Mouse (Mus musculus): ENCODE data around the gene Adarb2. TPM values are rescaled to one million over a fixed set of nuclear protein-coding genes. Genes with fewer than 3 reads are reported as not detected.

Adarb2 gene
- polyA plus RNA-seq, 1 experiment from 2014 or later: 0.10 TPM

GRCm38 (mm10) chr13:8784308-8785061 is 581.8 kb downstream of the Adarb2 start:
- H3K36me3 ChIP-seq: no peaks in the 10 kb centered on the region
- H3K4me2 ChIP-seq: no peak overlapping the region
- ATAC-seq (replicated peaks; ENCODE audit: insufficient number of reproducible peaks, insufficient read depth, low FRiP score, low read depth): no peak
- H3K27ac ChIP-seq: no peak overlapping the region
- H3K4me1 ChIP-seq (replicated peaks): 0 out of 2 replicates have a peak, but pooled peaks cover 2% of the 10 kb centered on the region
- peaks cover 4% of the 10 kb centered on the region; the same call in 1 of the 2 replicates for H3K27me3 ChIP-seq
- H3K9ac ChIP-seq: no peak overlapping the region
- H3K4me3 ChIP-seq: no peak overlapping the region
- no peaks in the 10 kb centered on the region for H3K9me3 ChIP-seq (replicated peaks)
- WGBS: 53% methylated on average over 14 of the region's 14 CpGs

GRCm38 (mm10) chr13:8785185-8785584 is 582.5 kb downstream of the Adarb2 start:
- 41% methylated on average over 9 of the region's 9 CpGs for WGBS
- ATAC-seq (replicated peaks; ENCODE audit: insufficient number of reproducible peaks, insufficient read depth, low FRiP score, low read depth): no peak
- H3K4me2 ChIP-seq: no peak overlapping the region

GRCm38 (mm10) chr13:8793217-8793616 is 590.6 kb downstream of the Adarb2 start:
- Histone ChIP-seq H3K27ac (no peak overlapping the region), H3K9ac (no peak overlapping the region)
- 33% methylated on average over 8 of the region's 8 CpGs for WGBS

More at GRCm38 (mm10) chr13:8785185-8785584, 582.5 kb downstream of the Adarb2 start:
- no peak overlapping the region for H3K27ac ChIP-seq
- no peaks in the 10 kb centered on the region for H3K9me3 ChIP-seq (replicated peaks)
- no peak overlapping the region for H3K4me3 ChIP-seq
- H3K4me1 ChIP-seq (replicated peaks): 0 out of 2 replicates have a peak, but pooled peaks cover 2% of the 10 kb centered on the region
- no peaks in the 10 kb centered on the region for H3K36me3 ChIP-seq
- peaks cover 4% of the 10 kb centered on the region; the same call in 1 of the 2 replicates for H3K27me3 ChIP-seq
- H3K9ac ChIP-seq: no peak overlapping the region

GRCm38 (mm10) chr13:8800576-8800975 is 597.9 kb downstream of the Adarb2 start:
- no peaks in the 10 kb centered on the region for H3K9me3 ChIP-seq (replicated peaks)
- H3K27ac ChIP-seq: no peak overlapping the region
- H3K36me3 ChIP-seq: peaks cover 5% of the 10 kb centered on the region
- WGBS: 76% methylated on average over 6 of the region's 6 CpGs
- no peaks in the 10 kb centered on the region for H3K27me3 ChIP-seq
- no peak overlapping the region for H3K4me2 ChIP-seq
- H3K4me3 ChIP-seq: no peak overlapping the region
- H3K9ac ChIP-seq: no peak overlapping the region
- ATAC-seq (replicated peaks; ENCODE audit: insufficient number of reproducible peaks, insufficient read depth, low FRiP score, low read depth): no peak
- H3K4me1 ChIP-seq (replicated peaks): no peaks in the 10 kb centered on the region

More at GRCm38 (mm10) chr13:8793217-8793616, 590.6 kb downstream of the Adarb2 start:
- Histone ChIP-seq H3K4me2 (0 out of 2 replicates have a peak overlapping the region, but pooled peaks have one; percentile 4), H3K4me3 (no peak overlapping the region), H3K27me3 (no peaks in the 10 kb centered on the region), H3K36me3 (no peaks in the 10 kb centered on the region), H3K4me1 (replicated peaks) (peaks cover 8% of the 10 kb centered on the region; the same call in 1 of the 2 replicates), H3K9me3 (replicated peaks) (no peaks in the 10 kb centered on the region)
- no peak for ATAC-seq (replicated peaks; ENCODE audit: insufficient number of reproducible peaks, insufficient read depth, low FRiP score, low read depth)

- Histone ChIP-seq H3K36me3 (peaks cover 9% of the 10 kb centered on the region), H3K27me3 (no peaks in the 10 kb centered on the region), H3K27ac (no peak overlapping the region), H3K9ac (no peak overlapping the region), H3K4me3 (no peak overlapping the region), H3K4me2 (no peak overlapping the region), H3K9me3 (replicated peaks) (no peaks in the 10 kb centered on the region), H3K4me1 (replicated peaks) (no peaks in the 10 kb centered on the region)
- WGBS: 83% methylated on average over 2 of the region's 2 CpGs
- no peak for ATAC-seq (replicated peaks; ENCODE audit: insufficient number of reproducible peaks, insufficient read depth, low FRiP score, low read depth)
Observed at GRCm38 (mm10) chr13:8805931-8806330, 603.3 kb downstream of the Adarb2 start.
